Mouse (Mus musculus): ENCODE results near the gene Ap5m1.

DNA sequence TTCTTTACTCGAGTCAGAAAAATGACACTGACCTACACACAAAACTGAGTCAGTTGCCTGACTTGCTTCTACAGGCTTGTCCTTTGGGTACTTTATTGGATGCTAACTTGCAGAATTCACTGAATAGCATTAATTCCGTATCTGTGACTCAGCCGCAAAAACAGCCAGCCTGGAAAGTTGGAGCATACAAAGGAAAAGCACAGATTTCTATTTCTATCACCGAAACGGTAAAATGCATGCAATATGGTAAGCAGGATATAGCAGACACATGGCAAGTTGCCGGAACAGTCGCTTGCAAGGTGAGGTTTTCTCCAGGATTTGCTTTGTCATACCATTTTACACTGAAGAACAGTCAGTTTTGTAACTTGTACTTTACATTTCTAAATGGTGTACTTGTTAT is 8.0 kb downstream of the Ap5m1 start:
- TF ChIP-seq CTCF (IDR thresholded peaks at IDR 0.05; ENCODE audit: borderline replicate concordance, insufficient read depth, low read depth, low read length) (no peak), POLR2A (IDR thresholded peaks at IDR 0.05; ENCODE audit: borderline replicate concordance, insufficient read depth, low read length) (no peak)
